Mouse (Mus musculus) limb, embryonic 12.5 days (tissue): ENCODE measurements around the gene Cdk14. TPM values are rescaled to one million over a fixed set of nuclear protein-coding genes. Genes with fewer than 3 reads are reported as not detected.
A peak's percentile ranks its signal among the peaks of the same experiment; 100 is the strongest.

Experiments
- ATAC-seq: fragments of 200-750 bp; cut with Nextera tagmentation; 2 replicates; pipeline ENCODE4 v1.8.0; 2017; ENCODE audit warnings: low read depth, moderate TSS enrichment; ENCODE audit not compliant: insufficient number of reproducible peaks, insufficient read depth, low FRiP score, low TSS enrichment
- H3K27ac ChIP-seq: fragments of 300-500 bp; sonication (generic); 2 replicates; pipeline ENCODE4 v1.5.1; 2016; ENCODE audit warnings: mild to moderate bottlenecking, moderate library complexity
- H3K27me3 ChIP-seq: fragments of 300-500 bp; sonication (generic); 2 replicates; pipeline ENCODE4 v1.6.1; 2016; ENCODE audit warnings: mild to moderate bottlenecking, moderate library complexity
- H3K36me3 ChIP-seq: fragments of 300-500 bp; sonication (generic); 2 replicates; pipeline ENCODE4 v1.6.1; 2016; ENCODE audit warnings: mild to moderate bottlenecking, moderate library complexity
- H3K4me1 ChIP-seq: fragments of 300-500 bp; sonication (generic); replicated peaks from 2 replicates; pipeline ENCODE4 v1.6.1; 2016
- H3K4me2 ChIP-seq: fragments of 300-500 bp; sonication (generic); 2 replicates; pipeline ENCODE4 v1.6.1; 2016; ENCODE audit warnings: mild to moderate bottlenecking, moderate library complexity
- H3K4me3 ChIP-seq: fragments of 300-500 bp; sonication (generic); replicated peaks from 2 replicates; pipeline ENCODE4 v1.5.1; 2016; ENCODE audit warnings: mild to moderate bottlenecking
- H3K9ac ChIP-seq: fragments of 300-500 bp; sonication (generic); replicated peaks from 2 replicates; pipeline ENCODE4 v1.6.1; 2016; ENCODE audit warnings: mild to moderate bottlenecking, moderate library complexity
- H3K9me3 ChIP-seq: fragments of 300-500 bp; sonication (generic); 2 replicates; pipeline ENCODE4 v1.6.1; 2016; ENCODE audit warnings: mild to moderate bottlenecking, moderate library complexity
- WGBS: fragments of 180-500 bp; shearing (Covaris S2); methylation state at CpG from one replicate; pipeline ENCODE4 v1.1.7; 2016; 5-methylcytosine and 5-hydroxymethylcytosine counted together
- polyA plus RNA-seq: library from polyadenylated mRNA; unstranded; fragments of >200 nt; fragmentation: Nextera tagmentation; extraction: Ambion mirVana; gene quantifications from 2 replicates; pipeline ENCODE4 v1.2.1, GENCODE M21; 2016

Cdk14 gene
- polyA plus RNA-seq, 1 experiment from 2014 or later: 27.6 TPM

- Histone ChIP-seq H3K4me3 (no peak overlapping the region), H3K27me3 (no peaks in the 10 kb centered on the region), H3K9ac (no peak overlapping the region), H3K4me1 (peaks cover 6% of the 10 kb centered on the region; the same call in 1 of the 2 replicates), H3K9me3 (no peaks in the 10 kb centered on the region), H3K36me3 (no peaks in the 10 kb centered on the region), H3K27ac (no peak overlapping the region), H3K4me2 (no peak overlapping the region)
- 65% methylated on average over 9 of the region's 9 CpGs for WGBS
- ATAC-seq: no peak
Observed at GRCm38 (mm10) chr5:4773090-4773772, 646.9 kb downstream of the Cdk14 start.

GRCm38 (mm10) chr5:4770609-4771008 lies 649.5 kb downstream of the Cdk14 start:
- no peaks in the 10 kb centered on the region for H3K36me3 ChIP-seq
- ATAC-seq: no peak
- H3K9ac ChIP-seq: no peak overlapping the region
- H3K4me3 ChIP-seq: no peak overlapping the region
- H3K27ac ChIP-seq: no peak overlapping the region
- H3K9me3 ChIP-seq: no peaks in the 10 kb centered on the region
- 67% methylated on average over 1 of the region's 1 CpGs for WGBS
- H3K27me3 ChIP-seq: no peaks in the 10 kb centered on the region
- no peak overlapping the region for H3K4me2 ChIP-seq
- no peaks in the 10 kb centered on the region for H3K4me1 ChIP-seq

- H3K36me3 ChIP-seq: no peaks in the 10 kb centered on the region
- H3K27ac ChIP-seq: no peak overlapping the region
- 75% methylated on average over 2 of the region's 2 CpGs for WGBS
- H3K4me1 ChIP-seq: no peaks in the 10 kb centered on the region
- H3K9ac ChIP-seq: no peak overlapping the region
- no peak for ATAC-seq
- no peaks in the 10 kb centered on the region for H3K9me3 ChIP-seq
- H3K27me3 ChIP-seq: no peaks in the 10 kb centered on the region
- no peak overlapping the region for H3K4me2 ChIP-seq
- H3K4me3 ChIP-seq: no peak overlapping the region
Observed at GRCm38 (mm10) chr5:4767896-4768295, 652.2 kb downstream of the Cdk14 start.

- no peak overlapping the region for H3K4me3 ChIP-seq
- WGBS: 82% methylated on average over 5 of the region's 5 CpGs
- no peaks in the 10 kb centered on the region for H3K27me3 ChIP-seq
Observed at GRCm38 (mm10) chr5:4766719-4767118, 653.4 kb downstream of the Cdk14 start.

GRCm38 (mm10) chr5:4761891-4762290 lies 658.2 kb downstream of the Cdk14 start:
- H3K9me3 ChIP-seq: no peaks in the 10 kb centered on the region
- H3K27me3 ChIP-seq: no peaks in the 10 kb centered on the region
- peaks cover 3% of the 10 kb centered on the region; the same call in 1 of the 2 replicates for H3K4me1 ChIP-seq
- no peak overlapping the region for H3K4me2 ChIP-seq
- no peak overlapping the region for H3K27ac ChIP-seq
- H3K36me3 ChIP-seq: no peaks in the 10 kb centered on the region
- ATAC-seq: no peak
- H3K4me3 ChIP-seq: no peak overlapping the region
- H3K9ac ChIP-seq: no peak overlapping the region

More at GRCm38 (mm10) chr5:4766719-4767118, 653.4 kb downstream of the Cdk14 start:
- Histone ChIP-seq H3K9me3 (no peaks in the 10 kb centered on the region), H3K36me3 (no peaks in the 10 kb centered on the region), H3K27ac (no peak overlapping the region), H3K4me1 (no peaks in the 10 kb centered on the region), H3K9ac (no peak overlapping the region), H3K4me2 (no peak overlapping the region)
- ATAC-seq: no peak

GRCm38 (mm10) chr5:4758331-4759080 lies 661.6 kb downstream of the Cdk14 start:
- Histone ChIP-seq H3K9me3 (no peaks in the 10 kb centered on the region), H3K9ac (peak overlapping the region; percentile 62), H3K4me1 (peaks cover 27% of the 10 kb centered on the region), H3K27me3 (no peaks in the 10 kb centered on the region; the same call in 1 of the 2 replicates), H3K36me3 (peaks cover 5% of the 10 kb centered on the region; the same call in 1 of the 2 replicates), H3K4me3 (peak overlapping the region; percentile 88), H3K4me2 (peak overlapping the region; percentile 92), H3K27ac (peak overlapping the region; percentile 99)
- ATAC-seq: peak; percentile 11; the same call in 1 of the 2 replicates
- WGBS: under 1% methylated on average over 23 of the region's 23 CpGs

- Histone ChIP-seq H3K4me3 (peak within 1 kb of the TSS; percentile 88), H3K36me3 (peaks cover 5% of the 10 kb centered on the region; the same call in 1 of the 2 replicates), H3K4me2 (peak within 1 kb of the TSS; percentile 92), H3K27ac (peak within 1 kb of the TSS; percentile 99), H3K9ac (peak within 1 kb of the TSS; percentile 97), H3K9me3 (no peaks in the 10 kb centered on the region), H3K27me3 (no peaks in the 10 kb centered on the region; the same call in 1 of the 2 replicates), H3K4me1 (peaks cover 27% of the 10 kb centered on the region)
- WGBS: under 1% methylated on average over 32 of the region's 33 CpGs
- ATAC-seq: peak; percentile 93
Observed at GRCm38 (mm10) chr5:4757902-4758301, 662.2 kb downstream of the Cdk14 start, which contains the start of gene Fzd1. Gene Fzd1, minus strand, starts transcription at chr5:4758035.

GRCm38 (mm10) chr5:4756871-4757711 lies 663.0 kb downstream of the Cdk14 start:
- WGBS: under 1% methylated on average over 72 of the region's 80 CpGs
- Histone ChIP-seq H3K36me3 (peaks cover 5% of the 10 kb centered on the region; the same call in 1 of the 2 replicates), H3K4me2 (peak overlapping the region; percentile 92), H3K27ac (peak overlapping the region; percentile 99), H3K9ac (peak overlapping the region; percentile 97), H3K9me3 (no peaks in the 10 kb centered on the region), H3K4me1 (peaks cover 27% of the 10 kb centered on the region), H3K4me3 (peak overlapping the region; percentile 88), H3K27me3 (no peaks in the 10 kb centered on the region; the same call in 1 of the 2 replicates)
- peak; percentile 58 for ATAC-seq

GRCm38 (mm10) chr5:4756001-4756681 lies 664.0 kb downstream of the Cdk14 start:
- H3K4me2 ChIP-seq: peak overlapping the region; percentile 92
- WGBS: 4% methylated on average over 43 of the region's 43 CpGs
- peak overlapping the region; percentile 97 for H3K9ac ChIP-seq
- H3K27ac ChIP-seq: peak overlapping the region; percentile 99
- H3K4me1 ChIP-seq: peaks cover 27% of the 10 kb centered on the region
- H3K9me3 ChIP-seq: no peaks in the 10 kb centered on the region
- no peaks in the 10 kb centered on the region; the same call in 1 of the 2 replicates for H3K27me3 ChIP-seq
- peak overlapping the region; percentile 88 for H3K4me3 ChIP-seq
- 0 out of 2 replicates have a peak, but pooled peaks have one; percentile 0 for ATAC-seq
- H3K36me3 ChIP-seq: peaks cover 5% of the 10 kb centered on the region; the same call in 1 of the 2 replicates

GRCm38 (mm10) chr5:4755326-4755725 lies 664.8 kb downstream of the Cdk14 start:
- Histone ChIP-seq H3K4me3 (peak overlapping the region; percentile 88), H3K4me1 (peaks cover 27% of the 10 kb centered on the region), H3K27ac (peak overlapping the region; percentile 25; the same call in 1 of the 2 replicates), H3K9me3 (no peaks in the 10 kb centered on the region), H3K9ac (peak overlapping the region; percentile 97), H3K4me2 (peak overlapping the region; percentile 92), H3K27me3 (no peaks in the 10 kb centered on the region; the same call in 1 of the 2 replicates), H3K36me3 (peaks cover 5% of the 10 kb centered on the region; the same call in 1 of the 2 replicates)
- 24% methylated on average over 11 of the region's 11 CpGs for WGBS
- ATAC-seq: no peak
